Mouse (Mus musculus): ENCODE measurements around the gene Bst2. TPM values are rescaled to one million over a fixed set of nuclear protein-coding genes. Genes with fewer than 3 reads are reported as not detected.

Gene Bst2
- 39.9 and 46.5 TPM in 2 replicates for polyA plus RNA-seq (2015; fragmentation: Nextera tagmentation; extraction: Ambion mirVana)

DNA sequence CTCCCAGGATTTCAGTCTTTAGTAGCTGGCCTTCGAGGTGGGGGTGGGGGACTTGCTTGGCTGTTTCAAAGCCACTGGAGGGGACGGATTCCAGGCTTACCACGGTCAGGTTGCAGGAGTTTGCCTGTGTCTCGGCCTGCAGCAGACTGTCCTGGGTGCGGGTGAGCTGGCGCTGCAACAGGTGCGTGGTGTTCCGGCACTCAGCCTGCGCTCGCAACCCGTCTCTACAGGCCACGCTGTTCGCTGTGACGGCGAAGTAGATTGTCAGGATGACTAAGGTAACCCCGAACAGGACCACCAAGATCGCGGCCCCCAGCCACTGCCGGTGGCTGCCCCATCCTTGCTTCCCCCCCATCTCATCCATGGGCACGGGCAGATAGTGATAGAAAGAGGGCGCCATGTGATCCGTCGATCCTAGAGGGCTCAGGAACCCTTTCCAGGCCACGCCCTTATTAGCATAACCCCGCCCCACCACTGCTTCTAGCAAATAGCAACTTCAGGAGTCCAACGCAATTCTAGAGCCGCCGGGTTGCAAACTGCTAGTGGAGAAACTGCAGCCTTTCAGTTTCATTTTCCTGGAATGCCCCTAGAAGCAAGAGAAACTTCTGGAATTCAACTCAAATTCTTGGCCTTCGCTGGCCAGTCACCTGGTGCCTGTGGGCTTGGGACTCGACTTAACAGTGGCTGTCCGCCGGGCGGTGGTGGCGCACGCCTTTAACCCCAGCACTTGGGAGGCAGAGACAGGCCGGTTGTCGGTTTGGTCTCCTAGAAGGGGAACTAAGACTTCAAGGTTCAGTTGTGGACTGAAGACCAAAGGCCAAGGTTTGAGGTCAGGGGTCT lies at the start of gene Bst2:
Gene Bst2 (minus strand): TSS at position 429 of the 840 bp plus-strand sequence.
- Histone ChIP-seq H3K27me3 (ENCODE audit: control insufficient read depth, insufficient read depth, low read length) (no peaks in the 10 kb centered on the region), H3K9ac (ENCODE audit: low read length) (peak within 1 kb of the TSS; percentile 68)
- 4% methylated on average over 37 of the region's 37 CpGs for WGBS

DNA sequence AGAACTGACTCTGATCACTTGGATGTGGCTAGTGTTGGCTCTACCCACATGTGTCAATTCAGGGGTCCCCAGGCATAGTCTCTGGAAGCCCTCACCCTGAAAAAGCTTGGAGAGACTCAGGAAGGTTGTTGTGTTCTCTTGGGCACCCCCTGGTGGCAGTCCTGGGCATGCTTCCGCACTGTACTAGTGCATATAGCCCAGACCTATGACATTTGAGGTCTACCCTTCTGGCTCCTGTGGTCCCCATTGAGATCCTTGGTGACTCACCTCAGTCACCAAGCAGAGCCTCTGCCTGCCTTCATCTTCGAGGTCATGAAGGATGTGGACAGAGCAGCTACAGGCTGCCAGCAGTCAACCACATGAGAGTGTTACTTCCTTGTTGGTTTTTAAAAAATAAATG lies 49.6 kb upstream of the Bst2 start:
- Histone ChIP-seq H3K36me3 (ENCODE audit: control insufficient read depth, insufficient read depth, low read length) (peaks cover 5% of the 10 kb centered on the region), H3K9me3 (replicated peaks; ENCODE audit: control insufficient read depth, low read length) (no peaks in the 10 kb centered on the region), H3K27ac (ENCODE audit: low read length) (no peak overlapping the region), H3K9ac (ENCODE audit: low read length) (no peak overlapping the region), H3K4me2 (ENCODE audit: low read depth, low read length) (no peak overlapping the region), H3K4me1 (ENCODE audit: control insufficient read depth, insufficient read depth, low read length) (peaks cover 8% of the 10 kb centered on the region), H3K27me3 (ENCODE audit: control insufficient read depth, insufficient read depth, low read length) (no peaks in the 10 kb centered on the region), H3K4me3 (replicated peaks; ENCODE audit: low read length) (no peak overlapping the region)
- ATAC-seq (ENCODE audit: insufficient read depth, low FRiP score), result no peak
- WGBS, result 71% methylated on average over 2 of the region's 2 CpGs

More for the DNA sequence above, at the start of gene Bst2:
- Histone ChIP-seq H3K27ac (ENCODE audit: low read length) (peak within 1 kb of the TSS; percentile 54), H3K9me3 (replicated peaks; ENCODE audit: control insufficient read depth, low read length) (no peaks in the 10 kb centered on the region), H3K4me3 (replicated peaks; ENCODE audit: low read length) (peak within 1 kb of the TSS; percentile 51), H3K36me3 (ENCODE audit: control insufficient read depth, insufficient read depth, low read length) (no peaks in the 10 kb centered on the region), H3K4me1 (ENCODE audit: control insufficient read depth, insufficient read depth, low read length) (0 out of 2 replicates have a peak, but pooled peaks cover 5% of the 10 kb centered on the region), H3K4me2 (ENCODE audit: low read depth, low read length) (peak within 1 kb of the TSS; percentile 66)
- peak; percentile 90 for ATAC-seq (ENCODE audit: insufficient read depth, low FRiP score)

DNA sequence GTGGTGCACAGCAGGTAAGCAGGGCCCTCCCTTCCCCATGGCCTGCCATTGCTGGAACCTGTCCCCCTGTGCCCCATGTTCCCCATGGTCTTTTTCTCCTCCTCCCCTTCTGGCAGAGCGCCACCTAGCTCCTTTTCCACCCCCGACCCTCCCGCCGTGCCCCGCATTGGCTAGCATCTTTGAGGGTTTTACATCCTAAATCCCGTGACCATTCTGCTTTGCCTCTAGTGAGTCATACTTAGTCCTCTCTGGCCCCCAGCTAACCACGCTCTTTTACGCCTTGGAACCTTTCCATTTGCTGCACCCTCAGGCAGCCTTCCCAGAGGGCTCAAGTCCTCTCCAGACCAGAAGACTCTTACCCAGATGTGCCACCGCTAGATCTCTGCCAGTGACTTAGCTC lies 42.9 kb upstream of the Bst2 start:
- H3K4me3 ChIP-seq (replicated peaks; ENCODE audit: low read length), result no peak overlapping the region
- H3K9ac ChIP-seq (ENCODE audit: low read length), result no peak overlapping the region
- no peaks in the 10 kb centered on the region for H3K9me3 ChIP-seq (replicated peaks; ENCODE audit: control insufficient read depth, low read length)
- H3K27me3 ChIP-seq (ENCODE audit: control insufficient read depth, insufficient read depth, low read length), result no peaks in the 10 kb centered on the region
- peak overlapping the region; percentile 58; the same call in 1 of the 2 replicates for H3K27ac ChIP-seq (ENCODE audit: low read length)
- WGBS, result 55% methylated on average over 9 of the region's 9 CpGs
- no peak overlapping the region for H3K4me2 ChIP-seq (ENCODE audit: low read depth, low read length)
- H3K36me3 ChIP-seq (ENCODE audit: control insufficient read depth, insufficient read depth, low read length), result peaks cover 5% of the 10 kb centered on the region
- H3K4me1 ChIP-seq (ENCODE audit: control insufficient read depth, insufficient read depth, low read length), result no peaks in the 10 kb centered on the region
- no peak for ATAC-seq (ENCODE audit: insufficient read depth, low FRiP score)

DNA sequence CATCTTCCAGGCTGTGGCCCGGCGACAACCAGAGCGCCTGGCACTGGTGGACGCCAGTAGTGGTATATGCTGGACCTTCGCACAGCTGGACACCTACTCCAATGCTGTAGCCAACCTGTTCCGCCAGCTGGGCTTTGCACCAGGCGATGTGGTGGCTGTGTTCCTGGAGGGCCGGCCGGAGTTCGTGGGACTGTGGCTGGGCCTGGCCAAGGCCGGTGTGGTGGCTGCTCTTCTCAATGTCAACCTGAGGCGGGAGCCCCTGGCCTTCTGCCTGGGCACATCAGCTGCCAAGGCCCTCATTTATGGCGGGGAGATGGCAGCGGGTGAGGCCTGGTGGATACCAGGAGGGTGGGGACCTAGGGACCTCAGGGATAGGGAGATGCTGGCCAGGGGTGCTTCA lies 42.2 kb upstream of the Bst2 start:
- Histone ChIP-seq H3K9ac (ENCODE audit: low read length) (no peak overlapping the region), H3K36me3 (ENCODE audit: control insufficient read depth, insufficient read depth, low read length) (peaks cover 3% of the 10 kb centered on the region), H3K4me2 (ENCODE audit: low read depth, low read length) (no peak overlapping the region), H3K27ac (ENCODE audit: low read length) (no peak overlapping the region), H3K27me3 (ENCODE audit: control insufficient read depth, insufficient read depth, low read length) (no peaks in the 10 kb centered on the region), H3K4me3 (replicated peaks; ENCODE audit: low read length) (no peak overlapping the region), H3K4me1 (ENCODE audit: control insufficient read depth, insufficient read depth, low read length) (no peaks in the 10 kb centered on the region), H3K9me3 (replicated peaks; ENCODE audit: control insufficient read depth, low read length) (no peaks in the 10 kb centered on the region)
- 88% methylated on average over 14 of the region's 14 CpGs for WGBS
- no peak for ATAC-seq (ENCODE audit: insufficient read depth, low FRiP score)

DNA sequence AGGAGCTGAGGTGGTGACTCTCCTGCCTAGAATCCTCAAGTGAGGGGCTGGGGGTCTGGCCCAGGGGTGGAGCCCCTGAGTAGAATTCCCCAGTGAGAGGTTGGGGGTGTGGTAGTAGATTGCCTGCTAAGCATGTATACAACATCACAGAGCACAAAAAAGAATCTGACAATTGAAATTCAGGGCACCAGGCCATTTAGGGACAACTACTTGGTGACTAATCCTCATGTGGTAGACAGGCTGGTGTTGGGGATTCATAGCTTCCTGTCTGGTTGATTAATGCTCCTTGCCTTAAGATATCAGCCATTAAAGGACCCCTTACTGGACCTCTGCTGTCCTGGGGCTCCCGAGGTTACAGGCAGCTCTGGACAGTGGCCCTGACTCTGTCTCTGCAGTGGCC lies 41.8 kb upstream of the Bst2 start:
- Histone ChIP-seq H3K4me1 (ENCODE audit: control insufficient read depth, insufficient read depth, low read length) (no peaks in the 10 kb centered on the region), H3K9ac (ENCODE audit: low read length) (no peak overlapping the region), H3K4me2 (ENCODE audit: low read depth, low read length) (no peak overlapping the region), H3K4me3 (replicated peaks; ENCODE audit: low read length) (no peak overlapping the region), H3K36me3 (ENCODE audit: control insufficient read depth, insufficient read depth, low read length) (no peaks in the 10 kb centered on the region), H3K27ac (ENCODE audit: low read length) (no peak overlapping the region), H3K9me3 (replicated peaks; ENCODE audit: control insufficient read depth, low read length) (no peaks in the 10 kb centered on the region), H3K27me3 (ENCODE audit: control insufficient read depth, insufficient read depth, low read length) (no peaks in the 10 kb centered on the region)
- no peak for ATAC-seq (ENCODE audit: insufficient read depth, low FRiP score)
- 76% methylated on average over 1 of the region's 1 CpGs for WGBS

DNA sequence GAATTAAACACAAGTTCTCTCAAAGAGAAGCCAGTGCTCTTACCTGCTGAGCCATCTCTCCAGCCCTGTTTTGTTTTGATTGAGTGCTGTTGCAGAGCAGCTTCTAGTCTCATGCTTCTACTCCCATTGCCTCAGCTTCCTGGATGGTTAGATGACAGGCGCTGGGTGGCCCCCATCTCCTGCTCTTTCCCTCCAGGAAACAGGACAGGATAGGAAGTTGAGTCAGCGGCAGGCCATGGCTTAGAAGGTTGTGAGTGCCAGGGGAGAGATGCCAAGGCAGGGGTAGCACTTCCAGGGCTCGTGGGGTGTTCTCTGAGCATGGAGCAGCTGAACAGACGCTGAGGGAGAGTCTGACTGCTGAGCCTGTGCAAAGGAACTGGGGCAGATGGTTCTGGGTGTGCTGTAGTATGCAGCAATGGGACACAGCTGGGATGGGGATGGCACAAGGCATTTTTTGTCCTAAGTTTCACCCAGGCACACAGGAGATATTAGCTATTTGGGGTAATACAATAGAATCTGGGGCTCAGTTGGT lies 40.7 kb upstream of the Bst2 start:
- Histone ChIP-seq H3K4me2 (ENCODE audit: low read depth, low read length) (no peak overlapping the region), H3K9ac (ENCODE audit: low read length) (no peak overlapping the region), H3K27ac (ENCODE audit: low read length) (no peak overlapping the region), H3K9me3 (replicated peaks; ENCODE audit: control insufficient read depth, low read length) (no peaks in the 10 kb centered on the region), H3K4me3 (replicated peaks; ENCODE audit: low read length) (no peak overlapping the region), H3K36me3 (ENCODE audit: control insufficient read depth, insufficient read depth, low read length) (no peaks in the 10 kb centered on the region), H3K27me3 (ENCODE audit: control insufficient read depth, insufficient read depth, low read length) (no peaks in the 10 kb centered on the region), H3K4me1 (ENCODE audit: control insufficient read depth, insufficient read depth, low read length) (no peaks in the 10 kb centered on the region)
- no peak for ATAC-seq (ENCODE audit: insufficient read depth, low FRiP score)
- WGBS, result 70% methylated on average over 4 of the region's 4 CpGs

DNA sequence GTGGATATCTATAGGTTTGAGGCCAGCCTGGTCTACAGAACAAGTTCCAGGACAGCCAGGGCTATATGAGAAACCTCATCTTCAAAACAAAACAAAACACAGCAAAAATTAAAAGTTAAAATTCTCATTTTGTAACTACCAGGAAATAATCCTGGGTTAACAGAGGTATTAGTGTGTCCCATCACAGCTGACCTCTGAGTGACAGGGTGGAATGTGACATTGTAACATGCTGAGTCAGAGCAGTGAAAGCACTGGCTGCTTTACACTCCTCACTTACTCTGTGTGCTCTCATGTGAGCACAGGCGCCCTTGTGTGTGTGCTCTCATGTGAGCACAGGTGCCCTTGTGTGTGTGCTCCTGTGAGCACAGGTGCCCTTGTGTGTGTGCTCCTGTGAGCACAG lies 37.8 kb upstream of the Bst2 start:
- Histone ChIP-seq H3K4me2 (ENCODE audit: low read depth, low read length) (no peak overlapping the region), H3K36me3 (ENCODE audit: control insufficient read depth, insufficient read depth, low read length) (no peaks in the 10 kb centered on the region), H3K9me3 (replicated peaks; ENCODE audit: control insufficient read depth, low read length) (no peaks in the 10 kb centered on the region), H3K4me3 (replicated peaks; ENCODE audit: low read length) (no peak overlapping the region), H3K27ac (ENCODE audit: low read length) (no peak overlapping the region), H3K4me1 (ENCODE audit: control insufficient read depth, insufficient read depth, low read length) (peaks cover 7% of the 10 kb centered on the region), H3K27me3 (ENCODE audit: control insufficient read depth, insufficient read depth, low read length) (no peaks in the 10 kb centered on the region), H3K9ac (ENCODE audit: low read length) (no peak overlapping the region)
- WGBS, result 68% methylated on average over 1 of the region's 1 CpGs
- ATAC-seq (ENCODE audit: insufficient read depth, low FRiP score), result no peak

DNA sequence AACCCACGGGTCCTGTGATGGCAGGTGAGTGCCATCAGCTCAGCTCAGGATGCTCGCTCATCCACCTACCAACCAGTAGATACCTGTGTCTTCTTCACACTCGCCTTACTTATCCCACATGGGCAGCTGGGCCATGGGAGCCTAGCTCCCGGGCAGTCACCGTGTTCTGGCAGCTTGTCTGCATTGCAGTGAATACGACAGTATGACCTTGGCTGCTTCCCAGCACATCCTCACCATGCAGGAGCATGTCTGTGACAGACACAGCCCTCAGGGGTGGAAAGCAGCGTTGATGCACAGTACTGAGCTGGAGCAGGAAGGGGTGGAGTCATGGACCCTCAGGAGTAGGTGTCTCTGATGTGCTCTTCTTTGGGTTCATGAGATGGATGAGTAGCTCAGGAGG lies 37.2 kb upstream of the Bst2 start:
- Histone ChIP-seq H3K36me3 (ENCODE audit: control insufficient read depth, insufficient read depth, low read length) (no peaks in the 10 kb centered on the region), H3K4me1 (ENCODE audit: control insufficient read depth, insufficient read depth, low read length) (peaks cover 7% of the 10 kb centered on the region), H3K4me2 (ENCODE audit: low read depth, low read length) (no peak overlapping the region), H3K9me3 (replicated peaks; ENCODE audit: control insufficient read depth, low read length) (no peaks in the 10 kb centered on the region), H3K9ac (ENCODE audit: low read length) (no peak overlapping the region), H3K4me3 (replicated peaks; ENCODE audit: low read length) (no peak overlapping the region), H3K27me3 (ENCODE audit: control insufficient read depth, insufficient read depth, low read length) (no peaks in the 10 kb centered on the region), H3K27ac (ENCODE audit: low read length) (no peak overlapping the region)
- 75% methylated on average over 7 of the region's 7 CpGs for WGBS
- no peak for ATAC-seq (ENCODE audit: insufficient read depth, low FRiP score)

DNA sequence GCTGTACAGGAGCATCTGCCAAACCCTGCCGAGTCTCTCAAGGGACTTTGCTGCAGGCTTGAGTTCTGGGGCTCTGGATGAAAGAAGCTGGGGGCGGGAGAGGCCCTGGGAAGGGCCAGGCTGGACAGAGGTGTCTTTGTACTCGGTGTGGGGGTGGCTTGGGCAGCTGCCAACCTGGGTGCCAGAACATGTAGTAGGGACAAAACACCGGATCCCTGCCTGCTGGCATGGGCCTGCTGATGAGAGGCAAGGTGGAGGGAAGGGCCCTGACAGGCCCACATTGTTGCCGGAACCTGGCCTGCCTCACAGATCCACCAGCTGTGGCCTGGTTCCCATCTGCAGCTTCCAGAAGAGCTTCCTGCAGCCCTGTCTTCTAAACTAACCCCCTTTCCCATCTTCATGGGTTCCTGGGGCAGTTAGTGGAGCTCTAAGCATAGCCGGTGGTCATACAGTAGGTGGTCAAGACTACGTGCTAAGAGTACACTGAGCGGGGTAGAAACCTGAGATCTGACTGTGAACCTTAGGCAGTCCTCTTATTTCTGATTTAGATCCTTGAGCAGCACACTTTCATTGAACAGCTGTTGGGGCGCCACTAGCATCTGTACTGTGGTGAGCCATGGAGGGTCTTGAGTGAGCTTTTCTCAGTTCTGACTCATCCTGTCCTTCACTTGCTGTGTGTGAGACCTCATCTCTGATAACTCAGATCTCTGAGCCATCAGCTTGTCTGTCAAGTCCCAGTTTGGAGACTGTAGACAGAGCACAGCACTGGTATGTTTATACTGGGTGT lies 35.8 kb upstream of the Bst2 start:
- no peak overlapping the region for H3K4me3 ChIP-seq (replicated peaks; ENCODE audit: low read length)
- no peaks in the 10 kb centered on the region for H3K9me3 ChIP-seq (replicated peaks; ENCODE audit: control insufficient read depth, low read length)
- peak overlapping the region; percentile 22; the same call in 1 of the 2 replicates for H3K9ac ChIP-seq (ENCODE audit: low read length)
- 67% methylated on average over 9 of the region's 9 CpGs for WGBS
- H3K27ac ChIP-seq (ENCODE audit: low read length), result peak overlapping the region; percentile 52; the same call in 1 of the 2 replicates
- H3K36me3 ChIP-seq (ENCODE audit: control insufficient read depth, insufficient read depth, low read length), result no peaks in the 10 kb centered on the region
- H3K27me3 ChIP-seq (ENCODE audit: control insufficient read depth, insufficient read depth, low read length), result no peaks in the 10 kb centered on the region
- H3K4me2 ChIP-seq (ENCODE audit: low read depth, low read length), result 0 out of 2 replicates have a peak overlapping the region, but pooled peaks have one; percentile 2
- peaks cover 17% of the 10 kb centered on the region for H3K4me1 ChIP-seq (ENCODE audit: control insufficient read depth, insufficient read depth, low read length)
- ATAC-seq (ENCODE audit: insufficient read depth, low FRiP score), result no peak
